Comparison of ENCODE assay signal across 14 mouse cellular contexts in the genomic region with DNA sequence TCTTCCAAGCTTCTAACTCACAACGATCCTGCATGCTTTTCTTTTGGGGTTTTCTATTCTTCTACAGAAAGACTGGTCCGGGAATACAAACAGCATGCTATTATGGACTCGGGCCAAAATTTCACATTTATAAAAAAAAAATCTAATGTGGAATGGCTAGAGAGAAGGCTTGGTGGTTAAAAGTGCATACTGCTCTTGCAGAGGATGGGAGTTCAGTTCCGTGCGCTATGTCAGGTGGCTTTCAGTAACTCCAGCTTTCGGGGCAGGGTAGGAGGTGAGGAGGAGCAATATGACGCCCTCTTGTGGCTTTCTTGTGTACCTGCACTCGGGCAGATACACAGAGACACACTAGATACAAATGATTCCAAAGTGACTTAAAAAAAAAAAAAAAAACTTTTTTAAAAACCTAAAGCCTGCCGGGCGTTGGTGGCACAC. TPM values are rescaled to one million over a fixed set of nuclear protein-coding genes. Genes with fewer than 3 reads are reported as not detected.
A peak's percentile ranks its signal among the peaks of the same experiment; 100 is the strongest.
DNase-seq lines count a peak whose midpoint lies in the region; ATAC-seq and TF ChIP-seq lines count a peak whose summit lies in the region.
"Had no signal": no experiment of that assay in that cellular context is flagged by ENCODE, and none has a peak within 500 bp of the region (broad histone marks: within the 10 kb centered on the region; RNA-seq: fewer than 3 reads in every experiment).

No protein-coding gene starts in this region.

- no peak for TF ChIP-seq POLR2A in lung, adult 2 months (IDR thresholded peaks at IDR 0.05; ENCODE audit: borderline replicate concordance, extremely low read depth, low read depth, low read length)

- TF ChIP-seq CTCF in forebrain, postnatal 0 days (IDR thresholded peaks at IDR 0.05; ENCODE audit: low read depth), result peak; percentile 21; the same call in 1 of the 2 replicates
- no peak for TF ChIP-seq CTCF in lung, adult 2 months (IDR thresholded peaks at IDR 0.05; ENCODE audit: insufficient read depth, low read length)

- no peak overlapping the region for H3K4me2 ChIP-seq in forebrain, postnatal 0 days (ENCODE audit: low read depth)
- H3K4me2 ChIP-seq in forebrain, embryonic 11.5 days (ENCODE audit: low read depth, low read length, severe bottlenecking), result no peak overlapping the region
- H3K4me2 ChIP-seq in lung, embryonic 15.5 days, result 0 out of 2 replicates have a peak overlapping the region, but pooled peaks have one; percentile 23
- peak overlapping the region; percentile 53 for H3K4me2 ChIP-seq in embryonic facial prominence, embryonic 13.5 days
- peak overlapping the region; percentile 21; the same call in 1 of the 2 replicates for H3K4me2 ChIP-seq in stomach, embryonic 15.5 days

- no peaks in the 10 kb centered on the region for H3K4me1 ChIP-seq in forebrain, postnatal 0 days (ENCODE audit: insufficient read depth)
- no peaks in the 10 kb centered on the region for H3K4me1 ChIP-seq in forebrain, embryonic 11.5 days (replicated peaks; ENCODE audit: control insufficient read depth, insufficient read depth, low read length)
- H3K4me1 ChIP-seq in lung, embryonic 15.5 days, result 0 out of 2 replicates have a peak, but pooled peaks cover 4% of the 10 kb centered on the region
- no peaks in the 10 kb centered on the region for H3K4me1 ChIP-seq in lung, adult 2 months (ENCODE audit: control insufficient read depth, insufficient read depth, low read length)
- H3K4me1 ChIP-seq in embryonic facial prominence, embryonic 13.5 days, result peaks cover 30% of the 10 kb centered on the region
- peaks cover 7% of the 10 kb centered on the region; the same call in 1 of the 2 replicates for H3K4me1 ChIP-seq in stomach, embryonic 15.5 days

- no peak overlapping the region for H3K4me3 ChIP-seq in forebrain, postnatal 0 days (ENCODE audit: low read depth, low read length)
- no peak overlapping the region for H3K4me3 ChIP-seq in forebrain, embryonic 11.5 days (ENCODE audit: low read depth, low read length)
- H3K4me3 ChIP-seq in lung, embryonic 15.5 days, result no peak overlapping the region
- H3K4me3 ChIP-seq in lung, adult 2 months (replicated peaks; ENCODE audit: extremely low read depth, low read depth, low read length), result no peak overlapping the region
- H3K4me3 ChIP-seq in embryonic facial prominence, embryonic 13.5 days, result 0 out of 2 replicates have a peak overlapping the region, but pooled peaks have one; percentile 14
- H3K4me3 ChIP-seq in stomach, embryonic 15.5 days (replicated peaks), result no peak overlapping the region
- H3K4me3 ChIP-seq: myocyte had no signal

- DNase-seq in forebrain, postnatal 0 days, result no peak
- DNase-seq in forebrain, embryonic 11.5 days (ENCODE audit: low spot score), result no peak
- no peak for DNase-seq in lung, adult 2 months
- no peak for DNase-seq in cerebellum, postnatal 36 days
- no peak for DNase-seq in adrenal gland, postnatal 14 days
- DNase-seq: adrenal gland, postnatal 10 days; heart, adult 11 months; heart, postnatal 10 days; thymus, postnatal 25 days had no signal

- no peaks in the 10 kb centered on the region for H3K9me3 ChIP-seq in forebrain, postnatal 0 days (ENCODE audit: low read length)
- no peaks in the 10 kb centered on the region for H3K9me3 ChIP-seq in forebrain, embryonic 11.5 days (ENCODE audit: control insufficient read depth, low read length)
- no peaks in the 10 kb centered on the region for H3K9me3 ChIP-seq in lung, embryonic 15.5 days
- no peaks in the 10 kb centered on the region for H3K9me3 ChIP-seq in embryonic facial prominence, embryonic 13.5 days
- no peaks in the 10 kb centered on the region for H3K9me3 ChIP-seq in stomach, embryonic 15.5 days

- no peak overlapping the region for H3K9ac ChIP-seq in forebrain, postnatal 0 days
- no peak overlapping the region for H3K9ac ChIP-seq in forebrain, embryonic 11.5 days (ENCODE audit: low read length)
- H3K9ac ChIP-seq in lung, embryonic 15.5 days, result no peak overlapping the region
- H3K9ac ChIP-seq in embryonic facial prominence, embryonic 13.5 days, result no peak overlapping the region
- H3K9ac ChIP-seq in stomach, embryonic 15.5 days, result no peak overlapping the region

- WGBS in forebrain, postnatal 0 days, result 53% methylated on average over 10 of the region's 10 CpGs
- WGBS in forebrain, embryonic 11.5 days, result 65% methylated on average over 10 of the region's 10 CpGs
- WGBS in lung, embryonic 15.5 days, result 38% methylated on average over 10 of the region's 10 CpGs
- WGBS in lung, adult 2 months, result 46% methylated on average over 10 of the region's 10 CpGs
- WGBS in embryonic facial prominence, embryonic 13.5 days, result 36% methylated on average over 10 of the region's 10 CpGs
- 44% methylated on average over 10 of the region's 10 CpGs for whole genome bisulfite sequencing in stomach, embryonic 15.5 days

- ATAC-seq in forebrain, postnatal 0 days, result no peak
- no peak for ATAC-seq in forebrain, embryonic 11.5 days (replicated peaks; ENCODE audit: low FRiP score)
- ATAC-seq in lung, embryonic 15.5 days (ENCODE audit: borderline replicate concordance, extremely low read depth, low FRiP score, low TSS enrichment), result no peak
- peak; percentile 43; the same call in 1 of the 2 replicates for ATAC-seq in embryonic facial prominence, embryonic 13.5 days (ENCODE audit: insufficient number of reproducible peaks, insufficient read depth, low FRiP score, low TSS enrichment, low read depth)
- ATAC-seq in stomach, embryonic 15.5 days (ENCODE audit: insufficient read depth, low FRiP score, low read depth), result no peak

- H3K27me3 ChIP-seq in forebrain, postnatal 0 days (ENCODE audit: insufficient read depth, low read length), result no peaks in the 10 kb centered on the region
- H3K27me3 ChIP-seq in forebrain, embryonic 11.5 days (ENCODE audit: control insufficient read depth, insufficient read depth, low read length), result no peaks in the 10 kb centered on the region
- H3K27me3 ChIP-seq in lung, embryonic 15.5 days, result no peaks in the 10 kb centered on the region
- no peaks in the 10 kb centered on the region for H3K27me3 ChIP-seq in embryonic facial prominence, embryonic 13.5 days
- H3K27me3 ChIP-seq in stomach, embryonic 15.5 days (replicated peaks), result no peaks in the 10 kb centered on the region

- no peak overlapping the region for H3K27ac ChIP-seq in forebrain, postnatal 0 days (ENCODE audit: low read depth, low read length)
- H3K27ac ChIP-seq in forebrain, embryonic 11.5 days (ENCODE audit: low read depth, low read length), result no peak overlapping the region
- H3K27ac ChIP-seq in lung, embryonic 15.5 days, result no peak overlapping the region
- peak overlapping the region; percentile 90 for H3K27ac ChIP-seq in embryonic facial prominence, embryonic 13.5 days
- no peak overlapping the region for H3K27ac ChIP-seq in stomach, embryonic 15.5 days

- no peaks in the 10 kb centered on the region for H3K36me3 ChIP-seq in forebrain, postnatal 0 days (ENCODE audit: insufficient read depth)
- H3K36me3 ChIP-seq in forebrain, embryonic 11.5 days (ENCODE audit: control insufficient read depth, insufficient read depth, low read length), result no peaks in the 10 kb centered on the region
- no peaks in the 10 kb centered on the region for H3K36me3 ChIP-seq in lung, embryonic 15.5 days
- no peaks in the 10 kb centered on the region for H3K36me3 ChIP-seq in embryonic facial prominence, embryonic 13.5 days
- no peaks in the 10 kb centered on the region for H3K36me3 ChIP-seq in stomach, embryonic 15.5 days

RNA-seq across cellular contexts. Expression of a gene that starts 12.4 kb away (rescaled TPM):
- total RNA-seq in forebrain, postnatal 0 days (2014; rRNA removed), result 30.7 and 35.9 TPM in 2 replicates
- polyA plus RNA-seq in forebrain, postnatal 0 days (2015; fragmentation: Nextera tagmentation; extraction: Ambion mirVana), result 125 and 134 TPM in 2 replicates
- polyA plus RNA-seq in forebrain, embryonic 11.5 days (2014; fragmentation: Nextera tagmentation; extraction: Ambion mirVana), result 105 and 112 TPM in 2 replicates
- 84.6 and 87.1 TPM in 2 replicates for polyA plus RNA-seq in lung, embryonic 15.5 days (2015; fragmentation: Nextera tagmentation; extraction: Ambion mirVana)
- polyA plus RNA-seq in lung, adult 2 months (2012; rRNA removed), result 10.8 and 13.4 TPM in 2 replicates
- polyA plus RNA-seq in embryonic facial prominence, embryonic 13.5 days (2015; fragmentation: Nextera tagmentation; extraction: Ambion mirVana), result 67.4 and 70.2 TPM in 2 replicates
- polyA plus RNA-seq in stomach, embryonic 15.5 days (2015; fragmentation: Nextera tagmentation; extraction: Ambion mirVana), result 59.5 and 62.3 TPM in 2 replicates
- 24.9 and 26.4 TPM in 2 replicates for total RNA-seq in adrenal gland, postnatal 14 days (2021)

RNA-seq across cellular contexts. Expression of a gene that starts 12.5 kb away (rescaled TPM):
- total RNA-seq in forebrain, postnatal 0 days (2014; rRNA removed), result 39.9 and 43.7 TPM in 2 replicates
- polyA plus RNA-seq in forebrain, postnatal 0 days (2015; fragmentation: Nextera tagmentation; extraction: Ambion mirVana), result 24.3 and 27.1 TPM in 2 replicates
- 35.1 and 40.6 TPM in 2 replicates for polyA plus RNA-seq in forebrain, embryonic 11.5 days (2014; fragmentation: Nextera tagmentation; extraction: Ambion mirVana)
- 12.1 and 13.5 TPM in 2 replicates for polyA plus RNA-seq in lung, embryonic 15.5 days (2015; fragmentation: Nextera tagmentation; extraction: Ambion mirVana)
- polyA plus RNA-seq in lung, adult 2 months (2012; rRNA removed), result 1.5 and 2.0 TPM in 2 replicates
- polyA plus RNA-seq in embryonic facial prominence, embryonic 13.5 days (2015; fragmentation: Nextera tagmentation; extraction: Ambion mirVana), result 273 and 319 TPM in 2 replicates
- polyA plus RNA-seq in stomach, embryonic 15.5 days (2015; fragmentation: Nextera tagmentation; extraction: Ambion mirVana), result 20.6 and 25.3 TPM in 2 replicates
- 3.3 and 5.6 TPM in 2 replicates for total RNA-seq in adrenal gland, postnatal 14 days (2021)
- total RNA-seq: megakaryocyte progenitor cell, adult 5-6 weeks had no signal

RNA-seq across cellular contexts. Expression of a gene that starts 57.5 kb away (rescaled TPM):
- 221 and 299 TPM in 2 replicates for total RNA-seq in forebrain, postnatal 0 days (2014; rRNA removed)
- polyA plus RNA-seq in forebrain, postnatal 0 days (2015; fragmentation: Nextera tagmentation; extraction: Ambion mirVana), result 377 and 441 TPM in 2 replicates
- 277 and 287 TPM in 2 replicates for polyA plus RNA-seq in forebrain, embryonic 11.5 days (2014; fragmentation: Nextera tagmentation; extraction: Ambion mirVana)
- 291 and 292 TPM in 2 replicates for polyA plus RNA-seq in lung, embryonic 15.5 days (2015; fragmentation: Nextera tagmentation; extraction: Ambion mirVana)
- polyA plus RNA-seq in lung, adult 2 months (2012; rRNA removed), result 203 and 217 TPM in 2 replicates
- polyA plus RNA-seq in embryonic facial prominence, embryonic 13.5 days (2015; fragmentation: Nextera tagmentation; extraction: Ambion mirVana), result 265 and 282 TPM in 2 replicates
- 246 and 259 TPM in 2 replicates for polyA plus RNA-seq in stomach, embryonic 15.5 days (2015; fragmentation: Nextera tagmentation; extraction: Ambion mirVana)
- total RNA-seq in adrenal gland, postnatal 14 days (2021), result 136 TPM in 2 replicates

Comparison
In these comparisons a context has a peak if more than half of its experiments do, and no peak if none do; other contexts are left out.
1. H3K4me2 ChIP-seq: peak in lung, embryonic 15.5 days (single experiment), embryonic facial prominence, embryonic 13.5 days (single experiment) and stomach, embryonic 15.5 days (single experiment); none in forebrain, postnatal 0 days (single experiment) and forebrain, embryonic 11.5 days (single experiment).